Mouse (Mus musculus) hindbrain, postnatal 0 days (tissue): ENCODE measurements around the gene Pold4. TPM values are rescaled to one million over a fixed set of nuclear protein-coding genes. Genes with fewer than 3 reads are reported as not detected.

Experiments
- ATAC-seq: fragments of 200-750 bp; cut with Nextera tagmentation; 2 replicates; pipeline ENCODE4 v1.8.0; 2017; ENCODE audit warnings: mild to moderate bottlenecking, moderate TSS enrichment, moderate library complexity
- DNase-seq: peaks from one replicate; pipeline ENCODE4 v3.0.0-alpha.2; 2015; ENCODE audit warnings: low spot score
- H3K27ac ChIP-seq: fragments of 300-500 bp; sonication (generic); 2 replicates; pipeline ENCODE4 v1.5.1; 2014; ENCODE audit warnings: mild to moderate bottlenecking
- H3K27me3 ChIP-seq: fragments of 300-500 bp; sonication (generic); 2 replicates; pipeline ENCODE4 v1.6.1; 2014; ENCODE audit warnings: low read length, mixed read lengths; ENCODE audit not compliant: insufficient read depth
- H3K36me3 ChIP-seq: fragments of 300-500 bp; sonication (generic); 2 replicates; pipeline ENCODE4 v1.6.1; 2014; ENCODE audit warnings: low read length, mixed read lengths; ENCODE audit not compliant: insufficient read depth
- H3K4me1 ChIP-seq: fragments of 300-500 bp; sonication (generic); 2 replicates; pipeline ENCODE4 v1.6.1; 2014; ENCODE audit warnings: antibody characterized with exemption, low read length, mixed read lengths; ENCODE audit not compliant: insufficient read depth
- H3K4me2 ChIP-seq: fragments of 300-500 bp; sonication (generic); 2 replicates; pipeline ENCODE4 v1.6.1; 2014; ENCODE audit warnings: low read depth, mild to moderate bottlenecking, low read length, moderate library complexity, mixed read lengths
- H3K4me3 ChIP-seq: fragments of 300-500 bp; sonication (generic); 2 replicates; pipeline ENCODE4 v1.5.1; 2014; ENCODE audit warnings: low read length
- H3K9ac ChIP-seq: fragments of 300-500 bp; sonication (generic); replicated peaks from 2 replicates; pipeline ENCODE4 v1.6.1; 2014; ENCODE audit warnings: mild to moderate bottlenecking, low read length, moderate library complexity, mixed read lengths
- H3K9me3 ChIP-seq: fragments of 300-500 bp; sonication (generic); 2 replicates; pipeline ENCODE4 v1.6.1; 2016; ENCODE audit warnings: low read length, mixed read lengths
- CTCF ChIP-seq: IDR thresholded peaks from 2 replicates; pipeline ENCODE4 v1.5.1; 2016; ENCODE audit warnings: antibody characterized with exemption, control low read depth, low read depth
- WGBS: fragments of 180-500 bp; shearing (Covaris S2); extraction: QIAGEN DNeasy Blood & Tissue Kit; methylation state at CpG from one replicate; pipeline ENCODE4 v1.1.7; 2014; 5-methylcytosine and 5-hydroxymethylcytosine counted together
- polyA plus RNA-seq: library from polyadenylated mRNA; unstranded; fragments of >200 nt; fragmentation: Nextera tagmentation; extraction: Ambion mirVana; gene quantifications from 2 replicates; pipeline ENCODE4 v1.2.1, GENCODE M21; 2015
- total RNA-seq: library from RNA; depleted of rRNA; stranded (reverse); fragments of >200 nt; gene quantifications from 2 replicates; pipeline ENCODE4 v1.2.3, GENCODE M21; 2014

The Pold4 gene
- total and polyA plus RNA-seq, 2 experiments from 2014 or later, result 24.5 to 28.7 TPM

DNA sequence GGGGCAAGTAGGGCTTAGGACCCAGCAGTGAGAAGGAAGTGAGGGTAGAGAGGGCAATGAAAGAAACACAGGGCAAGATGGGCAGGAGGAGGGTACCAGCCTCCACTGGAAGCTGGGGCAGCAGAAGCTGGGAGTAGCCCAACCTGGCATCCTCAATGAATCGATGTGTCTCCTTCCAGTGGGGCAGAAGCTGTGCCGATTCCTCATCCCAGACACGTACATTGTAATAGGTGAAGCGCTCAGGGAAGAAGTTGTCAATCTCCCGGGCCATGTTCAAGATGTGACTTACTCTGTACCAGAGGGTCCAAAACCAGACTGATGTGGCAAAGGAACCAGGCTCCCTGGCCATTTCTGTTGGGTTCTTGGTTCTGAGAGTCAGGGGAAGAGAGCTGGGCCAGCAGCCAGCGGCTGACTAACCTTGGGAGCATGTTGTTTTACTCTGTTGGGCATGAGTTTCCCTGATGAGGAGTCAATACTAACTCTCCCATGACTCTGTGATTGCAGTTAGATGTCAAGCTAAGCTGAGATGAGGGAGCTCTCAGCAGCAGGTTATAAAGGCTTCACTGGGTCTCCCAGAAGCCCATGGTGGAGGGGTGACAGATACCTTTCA lies 32.6 kb downstream of the Pold4 start:
- WGBS, result 90% methylated on average over 6 of the region's 6 CpGs
- DNase-seq, result no peak
- Histone ChIP-seq H3K36me3 (no peaks in the 10 kb centered on the region), H3K4me1 (peaks cover 6% of the 10 kb centered on the region; the same call in 1 of the 2 replicates), H3K9me3 (no peaks in the 10 kb centered on the region), H3K4me3 (no peak overlapping the region), H3K27me3 (no peaks in the 10 kb centered on the region), H3K9ac (no peak overlapping the region), H3K4me2 (no peak overlapping the region), H3K27ac (no peak overlapping the region)
- TF ChIP-seq CTCF, result no peak
- no peak for ATAC-seq

DNA sequence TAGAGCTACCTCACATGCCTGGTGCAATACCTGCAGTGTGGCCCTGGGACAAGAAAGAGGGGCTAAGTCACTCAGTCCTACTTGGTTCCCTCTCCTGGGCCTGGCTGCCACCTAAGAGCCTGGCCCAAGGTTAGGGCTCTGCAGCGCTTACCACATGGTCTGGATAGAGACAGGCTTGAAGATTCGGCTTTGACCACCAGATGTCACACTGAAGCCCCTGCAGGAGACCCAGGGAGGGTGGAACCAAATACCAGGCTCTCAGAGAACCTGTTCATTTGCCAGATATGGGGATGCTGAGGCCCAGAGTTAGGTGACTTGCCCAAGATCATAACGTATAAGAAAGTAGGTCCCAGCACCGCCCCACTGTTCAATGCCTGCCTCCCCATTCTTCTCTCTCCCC lies 34.3 kb downstream of the Pold4 start:
- no peak overlapping the region for H3K27ac ChIP-seq
- DNase-seq, result peak; percentile 51
- H3K9me3 ChIP-seq, result no peaks in the 10 kb centered on the region
- WGBS, result 63% methylated on average over 4 of the region's 4 CpGs
- 0 out of 2 replicates have a peak, but pooled peaks cover 2% of the 10 kb centered on the region for H3K36me3 ChIP-seq
- TF ChIP-seq CTCF, result peak; percentile 50; the same call in 1 of the 2 replicates
- no peaks in the 10 kb centered on the region for H3K27me3 ChIP-seq
- no peak overlapping the region for H3K9ac ChIP-seq
- no peak overlapping the region for H3K4me3 ChIP-seq
- peaks cover 6% of the 10 kb centered on the region; the same call in 1 of the 2 replicates for H3K4me1 ChIP-seq
- no peak overlapping the region for H3K4me2 ChIP-seq
- ATAC-seq, result no peak

DNA sequence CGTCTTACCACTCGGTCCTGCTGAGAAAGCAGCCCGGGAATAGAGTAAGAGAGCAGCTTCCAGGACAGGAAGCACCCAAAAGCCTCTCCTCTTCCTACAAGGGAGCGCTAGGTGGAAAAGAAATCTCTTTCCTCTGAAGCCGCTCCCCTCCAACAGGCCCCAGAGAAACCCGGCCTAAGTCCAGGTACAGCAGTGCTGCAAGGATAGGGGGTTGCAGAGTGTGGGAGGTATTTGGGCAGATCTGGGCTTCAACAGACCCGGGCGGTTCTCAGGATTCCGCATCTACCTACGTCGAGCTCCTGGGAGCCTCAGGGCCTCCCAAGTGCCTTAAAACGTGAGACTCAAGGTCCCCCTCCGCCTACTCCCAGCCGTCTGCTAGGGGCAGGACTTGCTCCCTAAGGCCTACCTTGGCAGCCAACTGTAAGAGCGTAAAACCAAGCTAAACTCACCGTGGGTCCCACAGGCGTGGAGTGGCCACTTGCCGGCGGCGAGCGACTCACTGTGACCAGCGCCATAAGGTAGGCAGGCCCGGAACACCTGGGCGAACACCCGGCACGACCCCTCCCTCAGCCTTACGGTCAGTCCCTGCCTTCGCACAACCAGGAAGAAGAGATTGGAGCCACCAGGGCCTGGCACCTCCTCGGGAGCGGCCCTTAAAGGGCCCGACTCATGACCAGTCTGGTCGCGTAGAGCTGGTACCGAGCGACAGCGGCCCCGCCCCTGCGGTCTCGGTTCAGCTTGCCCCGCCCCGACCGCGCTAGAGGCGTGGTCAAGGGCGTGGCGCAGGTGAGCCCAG lies 37.1 kb downstream of the Pold4 start, which contains the start of gene Ssh3:
Gene Ssh3 (minus strand): TSS at position 615 of the 796 bp plus-strand sequence.
- Histone ChIP-seq H3K27ac (peak within 1 kb of the TSS; percentile 58; the same call in 1 of the 2 replicates), H3K4me1 (peaks cover 6% of the 10 kb centered on the region; the same call in 1 of the 2 replicates), H3K9ac (peak within 1 kb of the TSS; percentile 51), H3K9me3 (no peaks in the 10 kb centered on the region), H3K36me3 (0 out of 2 replicates have a peak, but pooled peaks cover 7% of the 10 kb centered on the region), H3K27me3 (no peaks in the 10 kb centered on the region), H3K4me3 (peak within 1 kb of the TSS; percentile 38), H3K4me2 (peak within 1 kb of the TSS; percentile 61)
- 7% methylated on average over 45 of the region's 46 CpGs for WGBS
- DNase-seq, result peak; percentile 66
- TF ChIP-seq CTCF, result no peak
- peak; percentile 64 for ATAC-seq

DNA sequence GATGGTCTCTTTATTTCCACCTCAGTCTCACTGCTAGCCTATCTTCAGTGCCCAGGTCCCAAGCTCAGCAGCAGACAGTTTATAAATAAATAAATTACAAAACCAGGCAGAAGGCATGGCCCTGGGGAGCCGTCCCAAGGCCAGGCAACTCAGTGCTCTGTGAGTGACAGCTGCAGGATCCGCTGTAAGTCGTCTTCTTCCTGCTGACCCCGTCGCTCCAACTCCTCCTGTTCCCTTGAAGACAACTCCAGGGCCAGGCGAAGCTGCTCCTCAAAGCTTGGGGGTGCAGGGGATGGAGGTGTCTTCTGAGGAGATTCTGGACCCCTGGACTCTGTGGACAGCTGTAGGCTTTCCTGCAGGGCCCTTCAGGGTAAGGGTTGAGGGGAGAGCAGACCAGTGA lies 38.5 kb downstream of the Pold4 start:
- Histone ChIP-seq H3K9me3 (no peaks in the 10 kb centered on the region), H3K9ac (no peak overlapping the region), H3K4me2 (no peak overlapping the region), H3K4me3 (no peak overlapping the region), H3K27ac (no peak overlapping the region), H3K4me1 (peaks cover 6% of the 10 kb centered on the region; the same call in 1 of the 2 replicates), H3K27me3 (no peaks in the 10 kb centered on the region), H3K36me3 (0 out of 2 replicates have a peak, but pooled peaks cover 7% of the 10 kb centered on the region)
- WGBS, result 61% methylated on average over 6 of the region's 6 CpGs
- no peak for TF ChIP-seq CTCF
- ATAC-seq (no peak), DNase-seq (no peak)

DNA sequence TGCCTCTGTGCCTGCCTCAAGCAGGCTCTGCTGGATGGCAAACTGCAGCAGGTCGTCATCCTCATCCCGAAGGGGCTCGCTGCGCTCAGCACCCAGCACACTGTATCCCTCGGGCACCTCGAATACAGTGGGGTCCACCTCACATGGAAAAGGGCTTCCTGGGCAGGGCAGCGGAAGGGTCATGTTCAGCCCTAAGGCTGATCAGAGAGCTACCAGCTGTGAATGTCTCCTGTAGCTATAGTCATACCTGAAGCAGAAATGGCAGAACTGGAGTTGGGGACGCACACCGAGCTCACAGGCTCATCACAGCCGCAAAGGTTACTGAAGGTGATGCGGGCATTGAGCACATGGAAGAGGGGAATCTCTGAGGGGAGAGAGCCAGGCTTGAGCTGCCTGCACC lies 39.3 kb downstream of the Pold4 start:
- TF ChIP-seq CTCF, result no peak
- no peak for DNase-seq

DNA sequence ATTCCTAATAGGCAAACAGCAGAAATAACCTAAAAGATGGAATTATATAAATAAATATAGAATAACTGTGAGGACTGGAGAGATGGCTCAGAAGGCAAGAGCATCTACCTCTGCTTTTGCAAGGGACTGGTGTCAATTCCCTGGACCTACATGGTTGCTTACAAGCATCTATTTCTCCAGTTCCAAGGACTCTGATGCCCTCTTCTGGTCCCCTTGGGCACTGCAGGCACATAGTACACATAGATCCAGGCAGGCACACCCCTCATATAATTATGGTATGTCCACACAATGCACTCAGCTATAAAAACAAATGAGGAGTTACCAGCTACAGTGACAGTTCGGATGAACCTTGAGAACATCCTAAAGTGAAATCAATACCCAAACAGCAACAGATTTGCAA lies 47.8 kb downstream of the Pold4 start:
- H3K9ac ChIP-seq, result no peak overlapping the region
- H3K27ac ChIP-seq, result no peak overlapping the region
- no peaks in the 10 kb centered on the region for H3K9me3 ChIP-seq
- 0 out of 2 replicates have a peak, but pooled peaks cover 3% of the 10 kb centered on the region for H3K36me3 ChIP-seq
- WGBS, result 100% methylated on average over 1 of the region's 1 CpGs
- H3K27me3 ChIP-seq, result no peaks in the 10 kb centered on the region
- no peak for DNase-seq
- ATAC-seq, result no peak
- H3K4me1 ChIP-seq, result peaks cover 6% of the 10 kb centered on the region
- peak; percentile 40 for TF ChIP-seq CTCF
- no peak overlapping the region for H3K4me3 ChIP-seq
- no peak overlapping the region for H3K4me2 ChIP-seq

More for the DNA sequence above, 39.3 kb downstream of the Pold4 start:
- 96% methylated on average over 11 of the region's 11 CpGs for WGBS
- ATAC-seq, result no peak
- no peaks in the 10 kb centered on the region for H3K9me3 ChIP-seq
- 0 out of 2 replicates have a peak, but pooled peaks cover 7% of the 10 kb centered on the region for H3K36me3 ChIP-seq
- no peak overlapping the region for H3K27ac ChIP-seq
- H3K4me2 ChIP-seq, result no peak overlapping the region
- H3K4me3 ChIP-seq, result no peak overlapping the region
- peaks cover 6% of the 10 kb centered on the region; the same call in 1 of the 2 replicates for H3K4me1 ChIP-seq
- no peaks in the 10 kb centered on the region for H3K27me3 ChIP-seq
- H3K9ac ChIP-seq, result no peak overlapping the region
